Mouse (Mus musculus) brain, embryonic 18.5 days (tissue): ENCODE data around the gene 9030624G23Rik.
"Not testable (repeated sequence)": the region's sequence is repeated elsewhere in the genome, so short reads cannot be mapped to it uniquely, and the experiment has no call there.

Experiments
- DNase-seq: peaks from one replicate; pipeline ENCODE4 v3.0.0-alpha.2; 2012; ENCODE audit warnings: low read depth, low spot score

The 9030624G23Rik gene

GRCm38 (mm10) chr12:24097108-24097520 lies at the start of gene 9030624G23Rik:
Gene 9030624G23Rik (minus strand): TSS chr12:24097246.
- DNase-seq: not testable (repeated sequence)

GRCm38 (mm10) chr12:24083096-24083495 lies 13.9 kb downstream of the 9030624G23Rik start:
- not testable (repeated sequence) for DNase-seq
